In genomic region chr12:85462802-85463201, GRCm38 (mm10) we compare ENCODE assay signal across 14 mouse cellular contexts. TPM values are rescaled to one million over a fixed set of nuclear protein-coding genes. Genes with fewer than 3 reads are reported as not detected.
DNase-seq lines count a peak whose midpoint lies in the region; ATAC-seq and TF ChIP-seq lines count a peak whose summit lies in the region.
"Had no signal": no experiment of that assay in that cellular context is flagged by ENCODE, and none has a peak within 500 bp of the region (broad histone marks: within the 10 kb centered on the region; RNA-seq: fewer than 3 reads in every experiment).

No protein-coding gene starts in this region.

- no peak for TF ChIP-seq POLR2A in liver, adult 2 months (IDR thresholded peaks at IDR 0.05; ENCODE audit: extremely low read depth, insufficient read depth, low read length)

- H3K79me2 ChIP-seq in liver, adult 2 months (ENCODE audit: control insufficient read depth, insufficient read depth, low read length): no peaks in the 10 kb centered on the region

- H3K4me1 ChIP-seq in heart, embryonic 10.5 days: peaks cover 47% of the 10 kb centered on the region
- 0 out of 2 replicates have a peak, but pooled peaks cover 1% of the 10 kb centered on the region for H3K4me1 ChIP-seq in liver, adult 2 months (ENCODE audit: control insufficient read depth, insufficient read depth, low read length)
- H3K4me1 ChIP-seq in liver, embryonic 11.5 days (replicated peaks; ENCODE audit: control insufficient read depth, insufficient read depth, low read length): no peaks in the 10 kb centered on the region
- peaks cover 17% of the 10 kb centered on the region for H3K4me1 ChIP-seq in heart, embryonic 16.5 days (ENCODE audit: control insufficient read depth, insufficient read depth, low read length)
- peaks cover 26% of the 10 kb centered on the region for H3K4me1 ChIP-seq in stomach, embryonic 16.5 days (ENCODE audit: control insufficient read depth, insufficient read depth, low read length)

- H3K27me3 ChIP-seq in heart, embryonic 10.5 days (ENCODE audit: insufficient read depth, poor library complexity, severe bottlenecking): no peaks in the 10 kb centered on the region
- H3K27me3 ChIP-seq in liver, adult 2 months (ENCODE audit: control insufficient read depth, insufficient read depth, low read length): no peaks in the 10 kb centered on the region
- peaks cover 5% of the 10 kb centered on the region for H3K27me3 ChIP-seq in liver, embryonic 11.5 days (replicated peaks; ENCODE audit: control insufficient read depth, insufficient read depth, low read length)
- no peaks in the 10 kb centered on the region for H3K27me3 ChIP-seq in heart, embryonic 16.5 days (ENCODE audit: control insufficient read depth, insufficient read depth, low read length)
- no peaks in the 10 kb centered on the region for H3K27me3 ChIP-seq in stomach, embryonic 16.5 days (ENCODE audit: control insufficient read depth, insufficient read depth, low read length)

- no peaks in the 10 kb centered on the region; the same call in 1 of the 2 replicates for H3K36me3 ChIP-seq in heart, embryonic 10.5 days
- no peaks in the 10 kb centered on the region for H3K36me3 ChIP-seq in liver, adult 2 months (ENCODE audit: control insufficient read depth, insufficient read depth, low read length)
- no peaks in the 10 kb centered on the region for H3K36me3 ChIP-seq in liver, embryonic 11.5 days (ENCODE audit: control insufficient read depth, insufficient read depth, low read length)
- H3K36me3 ChIP-seq in heart, embryonic 16.5 days (ENCODE audit: control insufficient read depth, insufficient read depth): no peaks in the 10 kb centered on the region
- no peaks in the 10 kb centered on the region for H3K36me3 ChIP-seq in stomach, embryonic 16.5 days (ENCODE audit: control insufficient read depth, insufficient read depth, low read length)
- H3K36me3 ChIP-seq: midbrain, embryonic 12.5 days had no signal

- DNase-seq in heart, embryonic 10.5 days (ENCODE audit: low spot score): no peak
- DNase-seq in heart, postnatal 25 days (ENCODE audit: low spot score): no peak
- DNase-seq in liver, adult 2 months (ENCODE audit: extremely low read depth, low read depth, low spot score): no peak
- DNase-seq in liver, embryonic 11.5 days (ENCODE audit: low spot score): no peak
- no peak for DNase-seq in layer of hippocampus, postnatal 25 days (ENCODE audit: extremely low spot score in 1 of 2, low spot score in 1 of 2)
- DNase-seq in layer of hippocampus, adult 18-20 months (ENCODE audit: low spot score in 2 of 2): no peak
- DNase-seq: cerebellum, postnatal 10 days; thymus, postnatal 14 days had no signal

- TF ChIP-seq CTCF in liver, adult 2 months (IDR thresholded peaks at IDR 0.05; ENCODE audit: low read depth, low read length): no peak

- no peak overlapping the region for H3K9ac ChIP-seq in liver, adult 2 months (ENCODE audit: low read depth, low read length)
- no peak overlapping the region for H3K9ac ChIP-seq in liver, embryonic 11.5 days (ENCODE audit: low read depth, low read length)
- H3K9ac ChIP-seq in heart, embryonic 16.5 days (ENCODE audit: low read length): no peak overlapping the region
- H3K9ac ChIP-seq in stomach, embryonic 16.5 days (ENCODE audit: low read length): no peak overlapping the region
- H3K9ac ChIP-seq: liver, embryonic 14.5 days; midbrain, embryonic 12.5 days had no signal

- no peaks in the 10 kb centered on the region for H3K9me3 ChIP-seq in heart, embryonic 10.5 days
- no peaks in the 10 kb centered on the region for H3K9me3 ChIP-seq in liver, embryonic 11.5 days (ENCODE audit: control insufficient read depth, low read length)
- H3K9me3 ChIP-seq in heart, embryonic 16.5 days (replicated peaks; ENCODE audit: control insufficient read depth, low read length): no peaks in the 10 kb centered on the region
- no peaks in the 10 kb centered on the region for H3K9me3 ChIP-seq in stomach, embryonic 16.5 days (replicated peaks; ENCODE audit: control insufficient read depth, low read length)
- H3K9me3 ChIP-seq: midbrain, embryonic 12.5 days had no signal

- 45% methylated on average over 7 of the region's 7 CpGs for WGBS in heart, embryonic 10.5 days
- WGBS in liver, adult 2 months: 52% methylated on average over 7 of the region's 7 CpGs
- WGBS in liver, embryonic 11.5 days: 38% methylated on average over 7 of the region's 7 CpGs
- 38% methylated on average over 7 of the region's 7 CpGs for WGBS in heart, embryonic 16.5 days
- 39% methylated on average over 7 of the region's 7 CpGs for WGBS in stomach, embryonic 16.5 days

- ATAC-seq in liver, embryonic 11.5 days (replicated peaks; ENCODE audit: low FRiP score): no peak
- no peak for ATAC-seq in heart, embryonic 16.5 days (replicated peaks; ENCODE audit: extremely low read depth, insufficient read depth, low FRiP score)
- no peak for ATAC-seq in stomach, embryonic 16.5 days (ENCODE audit: insufficient read depth, low FRiP score)

- H3K4me2 ChIP-seq in liver, embryonic 11.5 days: no peak overlapping the region
- H3K4me2 ChIP-seq in heart, embryonic 16.5 days (ENCODE audit: low read depth, low read length): peak overlapping the region; percentile 7; the same call in 1 of the 2 replicates
- no peak overlapping the region for H3K4me2 ChIP-seq in stomach, embryonic 16.5 days (ENCODE audit: low read depth, low read length)
- H3K4me2 ChIP-seq: midbrain, embryonic 12.5 days had no signal

- no peak overlapping the region for H3K4me3 ChIP-seq in heart, embryonic 10.5 days
- H3K4me3 ChIP-seq in liver, adult 2 months (ENCODE audit: insufficient read depth, low read depth, low read length): no peak overlapping the region; the same call in 1 of the 2 replicates
- H3K4me3 ChIP-seq in liver, embryonic 11.5 days (ENCODE audit: low read depth, low read length): no peak overlapping the region
- H3K4me3 ChIP-seq in heart, embryonic 16.5 days (ENCODE audit: low read length): no peak overlapping the region
- no peak overlapping the region for H3K4me3 ChIP-seq in stomach, embryonic 16.5 days (replicated peaks; ENCODE audit: low read length)
- H3K4me3 ChIP-seq: erythroblast, embryonic 14.5 days; layer of hippocampus, adult 2 months; midbrain, embryonic 12.5 days had no signal

- H3K27ac ChIP-seq in heart, embryonic 10.5 days: peak overlapping the region; percentile 86
- peak overlapping the region; percentile 63 for H3K27ac ChIP-seq in liver, adult 2 months (replicated peaks; ENCODE audit: insufficient read depth, low read depth, low read length)
- no peak overlapping the region for H3K27ac ChIP-seq in liver, embryonic 11.5 days (ENCODE audit: low read depth, low read length)
- peak overlapping the region; percentile 52; the same call in 1 of the 2 replicates for H3K27ac ChIP-seq in heart, embryonic 16.5 days (ENCODE audit: low read length)
- H3K27ac ChIP-seq in stomach, embryonic 16.5 days (ENCODE audit: low read length): 0 out of 2 replicates have a peak overlapping the region, but pooled peaks have one; percentile 59
- H3K27ac ChIP-seq: layer of hippocampus, adult 2 months; liver, embryonic 14.5 days; midbrain, embryonic 12.5 days had no signal

- intact Hi-C loops in heart, postnatal 25 days (cut with DNase I): no loop called here

RNA-seq across cellular contexts. Expression of gene Fos, which starts 10.9 kb away (rescaled TPM):
- 6.1 and 7.5 TPM in 2 replicates for polyA plus RNA-seq in heart, embryonic 10.5 days (2016; fragmentation: Nextera tagmentation; extraction: Ambion mirVana)
- total RNA-seq in heart, postnatal 25 days (2021): 1 to 10 TPM; 3.4 to 3.9 TPM
- total RNA-seq in liver, adult 2 months (2014; rRNA removed): 0.67 and 1.2 TPM in 2 replicates
- polyA plus RNA-seq in liver, adult 2 months (2012; rRNA removed): 0.49 and 0.65 TPM in 2 replicates
- polyA plus RNA-seq in liver, embryonic 11.5 days (2014; fragmentation: Nextera tagmentation; extraction: Ambion mirVana): 1.3 and 1.6 TPM in 2 replicates
- polyA plus RNA-seq in heart, embryonic 16.5 days (2015; fragmentation: Nextera tagmentation; extraction: Ambion mirVana): 5.0 and 6.6 TPM in 2 replicates
- polyA plus RNA-seq in stomach, embryonic 16.5 days (2015; fragmentation: Nextera tagmentation; extraction: Ambion mirVana): 16.1 and 21.1 TPM in 2 replicates
- total RNA-seq in layer of hippocampus, postnatal 25 days (2021): 10 to 100 TPM; 10.7 to 13.9 TPM
- total RNA-seq in layer of hippocampus, adult 18-20 months (2021): 10 to 100 TPM; 26.1 to 28.2 TPM
